8 mouse cellular contexts compared by ENCODE assay signal in the genomic region with DNA sequence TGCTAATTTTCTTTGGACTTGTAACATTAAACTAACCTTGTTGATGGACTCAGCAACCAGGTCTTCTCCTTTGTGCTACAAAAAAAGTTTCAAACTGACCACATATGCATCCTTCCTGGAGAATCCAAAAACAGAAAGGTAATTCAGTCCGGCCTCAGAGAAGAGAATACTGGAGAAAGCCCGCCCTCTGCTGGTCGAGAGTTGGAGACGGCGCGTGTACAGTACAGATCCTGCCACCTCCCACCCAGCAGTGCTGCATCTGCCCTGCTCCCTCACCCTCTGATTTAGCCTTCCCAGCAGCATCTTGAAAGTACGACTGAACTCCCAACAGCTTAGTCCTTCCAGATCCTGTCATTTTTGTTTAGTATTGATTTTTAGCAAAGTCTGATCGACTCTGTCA. TPM values are rescaled to one million over a fixed set of nuclear protein-coding genes. Genes with fewer than 3 reads are reported as not detected.
DNase-seq lines count a peak whose midpoint lies in the region; ATAC-seq and TF ChIP-seq lines count a peak whose summit lies in the region.

No protein-coding gene starts in this region.

- H3K36me3 ChIP-seq in midbrain, embryonic 13.5 days: no peaks in the 10 kb centered on the region
- H3K36me3 ChIP-seq in small intestine, adult 2 months (ENCODE audit: control insufficient read depth, insufficient read depth, low read length): no peaks in the 10 kb centered on the region

- peak; percentile 87 for TF ChIP-seq CTCF in small intestine, adult 2 months (IDR thresholded peaks at IDR 0.05; ENCODE audit: extremely low read depth, insufficient read length, insufficient replicate concordance, low read depth, low read length)

- peak; percentile 62 to 73 for DNase-seq in adrenal gland, adult 18-20 months (ENCODE audit: low spot score in 2 of 2)
- peak; percentile 73 to 79 for DNase-seq in cerebellum, postnatal 4 days (ENCODE audit: low spot score in 2 of 2)
- peak; percentile 7 to 25 for DNase-seq in gastrocnemius, adult 8-10 months (ENCODE audit: low spot score in 2 of 2)
- peak; percentile 26 for DNase-seq in kidney, adult 11 months
- DNase-seq in left cerebral cortex, postnatal 36 days (ENCODE audit: low spot score in 2 of 2): peak; percentile 73 to 75

- no peaks in the 10 kb centered on the region for H3K4me1 ChIP-seq in midbrain, embryonic 13.5 days (replicated peaks)
- H3K4me1 ChIP-seq in small intestine, adult 2 months (ENCODE audit: control insufficient read depth, insufficient read depth, insufficient read length, low read length): no peaks in the 10 kb centered on the region

- H3K9me3 ChIP-seq in midbrain, embryonic 13.5 days: no peaks in the 10 kb centered on the region

- peak; percentile 92 for ATAC-seq in midbrain, embryonic 13.5 days
- no peak for ATAC-seq in erythroid progenitor cell, adult 5-6 weeks (replicated peaks; ENCODE audit: low FRiP score, poor library complexity, severe bottlenecking)

- 8% methylated on average over 8 of the region's 8 CpGs for WGBS in midbrain, embryonic 13.5 days
- 6% methylated on average over 8 of the region's 8 CpGs for WGBS in small intestine, adult 2 months

- no peaks in the 10 kb centered on the region for H3K27me3 ChIP-seq in midbrain, embryonic 13.5 days
- H3K27me3 ChIP-seq in small intestine, adult 2 months (ENCODE audit: control insufficient read depth, insufficient read depth, low read length): peaks cover 2% of the 10 kb centered on the region; the same call in 1 of the 2 replicates

- H3K4me3 ChIP-seq in midbrain, embryonic 13.5 days (replicated peaks): no peak overlapping the region
- no peak overlapping the region for H3K4me3 ChIP-seq in small intestine, adult 2 months (ENCODE audit: low read depth, low read length)

- intact Hi-C loops in left cerebral cortex, postnatal 36 days (cut with DNase I): loop anchor here (1.0 to 10.0 kb wide), 4 partner anchors 45 to 1471 kb away; no protein-coding TSS in a partner anchor

- no peak overlapping the region for H3K9ac ChIP-seq in midbrain, embryonic 13.5 days (replicated peaks)

- no peak overlapping the region for H3K4me2 ChIP-seq in midbrain, embryonic 13.5 days (replicated peaks)

- no peak for TF ChIP-seq POLR2A in small intestine, adult 2 months (IDR thresholded peaks at IDR 0.05; ENCODE audit: low read depth, low read length)

- no peak overlapping the region for H3K27ac ChIP-seq in midbrain, embryonic 13.5 days
- no peak overlapping the region for H3K27ac ChIP-seq in small intestine, adult 2 months (ENCODE audit: insufficient read depth, low read depth, low read length)

RNA-seq across cellular contexts. Expression of a gene that starts 9.4 kb away (rescaled TPM):
- total RNA-seq in adrenal gland, adult 18-20 months (2021): 1 to 10 TPM; 6.9 to 7.3 TPM
- 1 to 10 TPM; 4.0 to 4.9 (median 4.4) TPM for total RNA-seq in gastrocnemius, adult 8-10 months (2022)
- total RNA-seq in left cerebral cortex, postnatal 36 days (2021): 10 to 100 TPM in 1 of 2 experiments, 1 to 10 TPM in 1; 8.5 to 11.9 TPM
- polyA plus RNA-seq in midbrain, embryonic 13.5 days (2015; fragmentation: Nextera tagmentation; extraction: Ambion mirVana): 11.0 and 11.8 TPM in 2 replicates
- polyA plus RNA-seq in small intestine, adult 2 months (2012; rRNA removed): 0.34 and 0.46 TPM in 2 replicates
- total RNA-seq in erythroid progenitor cell, adult 5-6 weeks (2015; ENCODE audit: low replicate concordance): 5.4 and 5.8 TPM in 2 replicates
- total RNA-seq in erythroid progenitor cell, adult 5-6 weeks (2017; ENCODE audit: low replicate concordance): 4.1 and 9.3 TPM in 2 replicates

RNA-seq across cellular contexts. Expression of a gene that starts 15.8 kb away (rescaled TPM):
- not detected for total RNA-seq in adrenal gland, adult 18-20 months (2021)
- total RNA-seq in gastrocnemius, adult 8-10 months (2022): not detected
- under 1 TPM; 0.11 to 0.12 TPM for total RNA-seq in left cerebral cortex, postnatal 36 days (2021)
- 0.03 TPM in 1 of 2 replicates, not detected in the other for polyA plus RNA-seq in midbrain, embryonic 13.5 days (2015; fragmentation: Nextera tagmentation; extraction: Ambion mirVana)
- polyA plus RNA-seq in small intestine, adult 2 months (2012; rRNA removed): not detected in 2 replicates
- not detected in 2 replicates for total RNA-seq in erythroid progenitor cell, adult 5-6 weeks (2015; ENCODE audit: low replicate concordance)
- total RNA-seq in erythroid progenitor cell, adult 5-6 weeks (2017; ENCODE audit: low replicate concordance): not detected in 2 replicates

Comparison
In these comparisons a context has a peak if more than half of its experiments do, and no peak if none do; other contexts are left out.
1. DNase-seq: peak in every context shown above with its lines; median percentile 76 in cerebellum, postnatal 4 days; 74 in left cerebral cortex, postnatal 36 days; 68 in adrenal gland, adult 18-20 months; 26 in kidney, adult 11 months; 16 in gastrocnemius, adult 8-10 months.